Mouse (Mus musculus) kidney, adult 2 months (tissue): ENCODE results near the gene Samd4b.

Experiments used
- CTCF ChIP-seq: fragments of 200-500 bp; conservative IDR thresholded peaks from 2 replicates; pipeline ENCODE4 v1.5.1; 2011; ENCODE audit warnings: low read depth, mild to moderate bottlenecking, control low read depth, low read length, moderate library complexity, mixed read lengths; ENCODE audit not compliant: insufficient read depth, insufficient read length
- POLR2A ChIP-seq: fragments of 200-500 bp; IDR thresholded peaks from one replicate; pipeline ENCODE4 v1.6.1; 2011; ENCODE audit warnings: low read depth, low read length, control low read depth

DNA sequence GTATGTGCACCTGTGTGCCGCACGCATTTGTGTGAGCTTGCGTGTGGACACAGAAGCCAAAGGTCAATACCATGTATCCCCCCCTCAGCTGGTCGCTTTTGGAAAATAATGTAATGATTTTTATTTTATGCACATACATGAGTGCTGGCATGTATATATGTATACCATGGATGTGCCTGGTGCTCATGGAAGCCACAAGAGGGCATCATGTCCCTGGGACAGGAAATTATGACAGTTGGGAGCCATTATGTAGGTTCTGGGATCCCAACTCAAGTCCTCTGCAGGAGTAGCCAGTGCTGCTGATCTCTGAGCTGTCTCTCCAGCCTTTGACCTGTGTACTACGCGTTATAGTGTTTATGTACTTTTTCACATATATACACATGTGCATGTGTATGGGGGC is 121.8 kb downstream of the Samd4b start:
- TF ChIP-seq CTCF (no peak), POLR2A (no peak)
